Mouse (Mus musculus) lung, adult 2 months (tissue): Measurements from ENCODE around the gene Tead4. TPM values are rescaled to one million over a fixed set of nuclear protein-coding genes. Genes with fewer than 3 reads are reported as not detected.
"Not testable (repeated sequence)": the region's sequence is repeated elsewhere in the genome, so short reads cannot be mapped to it uniquely, and the experiment has no call there.

Experiments
- DNase-seq: peaks from one replicate; pipeline ENCODE4 v3.0.0; 2022
- H3K4me1 ChIP-seq: fragments of 200-500 bp; 2 replicates; pipeline ENCODE4 v1.6.1; 2011; ENCODE audit warnings: low read length; ENCODE audit not compliant: control insufficient read depth, insufficient read depth
- H3K4me3 ChIP-seq: fragments of 200-500 bp; replicated peaks from 2 replicates; pipeline ENCODE3; 2011; ENCODE audit warnings: low read depth, mild to moderate bottlenecking, control low read depth, low read length; ENCODE audit errors: extremely low read depth
- CTCF ChIP-seq: fragments of 200-500 bp; IDR thresholded peaks from 2 replicates; pipeline ENCODE4 v1.5.1; 2011; ENCODE audit warnings: mild to moderate bottlenecking, low read length, control low read depth; ENCODE audit not compliant: insufficient read depth
- POLR2A ChIP-seq: fragments of 200-500 bp; IDR thresholded peaks from 2 replicates; pipeline ENCODE4 v1.6.1; 2011; ENCODE audit warnings: low read depth, mild to moderate bottlenecking, control low read depth, low read length, borderline replicate concordance; ENCODE audit errors: extremely low read depth
- WGBS: fragments of 180-500 bp; shearing (Covaris S2); methylation state at CpG from one replicate; pipeline ENCODE4 v1.1.7; 2018; 5-methylcytosine and 5-hydroxymethylcytosine counted together
- polyA plus RNA-seq: library from polyadenylated mRNA; depleted of rRNA; stranded (reverse); fragments of >200 nt; gene quantifications from 2 replicates; pipeline ENCODE4 v1.2.3, GENCODE M21; 2012

Tead4 gene
- polyA plus RNA-seq, 1 experiment = 13.6 TPM

DNA sequence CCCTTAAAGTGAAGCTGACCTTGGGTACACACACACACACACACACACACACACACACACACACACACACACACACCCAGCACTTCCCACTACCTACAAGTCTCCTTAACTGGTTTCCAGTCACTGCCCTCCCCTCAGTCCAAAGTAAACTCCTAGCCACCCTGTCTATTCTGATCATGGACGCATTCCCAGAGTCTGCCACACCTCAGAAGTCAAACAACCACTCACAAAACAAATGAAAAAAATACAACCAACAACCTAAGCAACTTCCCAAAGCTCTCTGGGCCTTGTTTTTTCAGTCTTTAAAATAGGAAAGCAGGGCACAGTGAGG, 74.8 kb downstream of the Tead4 start:
- TF ChIP-seq POLR2A (no peak), CTCF (no peak)
- Histone ChIP-seq H3K4me3 (no peak overlapping the region), H3K4me1 (peaks cover 5% of the 10 kb centered on the region)
- WGBS = 71% methylated on average over 1 of the region's 1 CpGs
- no peak for DNase-seq

DNA sequence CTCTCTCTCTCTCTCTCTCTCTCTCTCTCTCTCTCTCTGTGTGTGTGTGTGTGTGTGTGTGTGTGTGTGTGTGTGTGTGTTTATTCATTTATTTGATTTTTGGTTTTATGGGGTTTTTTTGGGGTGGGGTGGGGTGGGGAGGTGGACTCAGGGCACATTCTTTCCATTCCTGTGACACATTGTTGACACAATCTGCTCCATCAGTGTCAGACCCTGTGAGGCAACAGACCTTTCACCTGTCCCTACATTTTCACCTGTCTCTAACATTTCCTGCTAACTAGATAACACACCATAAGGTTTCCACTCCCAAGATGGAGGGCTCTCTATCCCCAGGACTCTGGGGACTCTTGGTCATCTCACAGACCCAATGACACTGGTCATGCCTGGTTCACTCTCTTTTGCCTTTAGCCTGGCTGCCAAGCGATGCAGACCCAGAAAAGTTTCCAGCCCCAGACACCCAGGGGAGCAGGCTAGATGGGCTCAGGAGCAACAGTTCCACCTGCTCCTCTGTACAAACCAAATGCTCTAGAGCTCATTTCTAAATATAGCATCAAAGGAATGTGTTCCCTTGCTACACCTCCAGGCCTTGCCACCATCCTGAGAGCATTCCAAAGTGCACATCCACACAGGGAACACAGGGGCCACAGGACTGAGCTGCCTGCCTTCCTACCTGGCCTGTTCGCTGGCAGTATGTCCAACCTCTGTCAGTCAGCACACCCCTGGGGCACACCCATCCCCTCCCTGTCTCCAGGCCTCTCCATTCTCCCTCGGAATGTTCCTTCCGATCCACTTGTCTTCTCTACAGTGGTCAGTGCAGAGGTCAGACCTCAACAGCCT, 75.4 kb downstream of the Tead4 start:
- Histone ChIP-seq H3K4me1 (peaks cover 5% of the 10 kb centered on the region), H3K4me3 (no peak overlapping the region)
- WGBS = 59% methylated on average over 4 of the region's 4 CpGs
- TF ChIP-seq CTCF (no peak), POLR2A (no peak)
- peak; percentile 50 for DNase-seq

DNA sequence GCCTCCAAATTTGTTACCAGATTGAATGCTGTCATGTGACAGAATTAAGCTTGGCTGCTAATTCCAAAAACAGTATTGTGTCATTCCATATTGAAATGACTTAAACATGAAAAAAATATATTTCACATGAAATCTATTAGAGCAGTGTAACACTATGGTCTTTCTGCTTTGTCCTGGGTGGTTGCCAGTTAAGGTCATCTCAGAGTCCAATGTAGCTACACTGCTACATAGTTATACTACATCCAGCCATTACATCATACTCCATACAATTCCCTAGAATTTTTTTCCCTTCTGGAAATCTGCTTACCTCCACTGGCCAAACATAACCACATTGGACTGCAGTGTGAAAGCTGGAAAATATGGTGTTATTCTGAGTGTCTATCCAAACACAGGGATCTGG, 77.5 kb downstream of the Tead4 start:
- H3K4me3 ChIP-seq = no peak overlapping the region
- DNase-seq = no peak
- TF ChIP-seq POLR2A (no peak), CTCF (no peak)
- peaks cover 5% of the 10 kb centered on the region for H3K4me1 ChIP-seq

DNA sequence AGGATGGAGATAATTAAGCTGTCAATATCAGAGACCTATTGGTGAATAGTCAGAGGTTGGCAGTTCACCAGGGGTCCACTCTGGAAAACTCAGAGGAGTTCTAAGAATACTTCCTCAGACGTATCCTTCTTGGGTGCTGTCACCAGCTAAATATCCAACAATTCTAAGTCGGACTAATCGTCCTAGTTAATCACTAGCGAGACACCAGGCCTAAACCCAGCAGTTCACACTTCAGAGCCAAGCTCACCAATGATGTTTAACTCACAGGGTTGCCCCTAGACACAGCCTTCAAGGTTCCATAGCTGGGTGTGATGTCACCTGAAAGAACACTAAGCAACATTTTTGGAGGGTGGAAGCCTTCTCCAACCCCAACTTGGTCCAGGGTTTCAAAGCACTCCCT, 85.6 kb downstream of the Tead4 start:
- H3K4me3 ChIP-seq, H3K4me1 ChIP-seq, DNase-seq: not testable (repeated sequence)
- WGBS = 97% methylated on average over 4 of the region's 4 CpGs

DNA sequence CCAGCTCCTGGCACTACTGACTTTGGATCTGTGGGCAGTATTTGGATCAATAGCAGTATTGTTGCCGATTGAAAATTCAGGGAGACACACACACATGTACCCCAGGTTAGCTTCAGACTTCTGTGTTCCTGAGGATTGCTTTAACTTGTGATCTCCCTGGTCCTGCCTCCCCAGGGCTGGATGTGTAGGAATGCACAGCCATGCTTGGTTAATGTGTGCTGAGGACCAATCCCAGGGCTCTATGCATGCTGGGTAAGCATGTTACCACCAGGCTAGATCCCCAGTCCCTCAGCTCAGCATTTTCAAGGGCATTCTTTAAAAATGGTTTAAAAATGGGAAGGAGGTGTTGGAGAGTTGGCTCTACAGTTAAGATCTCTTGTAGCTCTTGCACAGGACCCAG, 91.4 kb downstream of the Tead4 start:
- H3K4me3 ChIP-seq, H3K4me1 ChIP-seq, DNase-seq: not testable (repeated sequence)
- WGBS = 91% methylated on average over 1 of the region's 1 CpGs

DNA sequence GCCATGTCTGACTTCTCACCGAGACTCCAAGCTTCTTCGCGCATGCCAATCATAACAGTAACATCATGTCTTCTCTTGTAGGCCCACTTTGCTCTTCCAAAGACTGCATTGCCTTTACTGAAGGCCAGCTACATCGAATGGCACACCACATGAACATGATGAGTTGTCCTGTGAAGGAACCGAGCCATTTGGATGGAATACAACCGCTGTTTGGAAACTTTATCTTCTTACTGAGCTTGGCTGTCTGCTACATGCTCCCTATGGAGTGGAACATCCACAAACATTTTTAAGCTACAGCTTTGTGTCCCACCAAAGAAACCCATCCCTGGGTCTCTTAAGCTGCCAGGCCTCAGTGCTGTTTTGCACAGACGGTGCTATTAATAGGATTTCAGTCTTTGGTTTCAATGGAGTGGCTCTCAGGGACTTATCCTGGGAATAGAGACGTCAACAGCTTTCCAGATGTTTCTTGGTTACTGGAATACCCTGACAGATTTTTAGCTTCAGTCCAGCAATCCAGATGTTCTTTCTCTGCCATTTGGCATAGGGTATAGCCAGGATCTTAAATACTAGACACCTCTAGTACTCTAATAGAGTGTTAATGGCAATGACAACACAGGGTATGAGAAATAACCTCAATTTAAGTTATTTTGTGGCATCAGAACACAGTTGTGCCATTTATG, 92.0 kb downstream of the Tead4 start:
- WGBS = 78% methylated on average over 8 of the region's 8 CpGs
- DNase-seq = no peak
- Histone ChIP-seq H3K4me3 (no peak overlapping the region), H3K4me1 (no peaks in the 10 kb centered on the region)
- TF ChIP-seq POLR2A = no peak
- TF ChIP-seq CTCF = no peak

DNA sequence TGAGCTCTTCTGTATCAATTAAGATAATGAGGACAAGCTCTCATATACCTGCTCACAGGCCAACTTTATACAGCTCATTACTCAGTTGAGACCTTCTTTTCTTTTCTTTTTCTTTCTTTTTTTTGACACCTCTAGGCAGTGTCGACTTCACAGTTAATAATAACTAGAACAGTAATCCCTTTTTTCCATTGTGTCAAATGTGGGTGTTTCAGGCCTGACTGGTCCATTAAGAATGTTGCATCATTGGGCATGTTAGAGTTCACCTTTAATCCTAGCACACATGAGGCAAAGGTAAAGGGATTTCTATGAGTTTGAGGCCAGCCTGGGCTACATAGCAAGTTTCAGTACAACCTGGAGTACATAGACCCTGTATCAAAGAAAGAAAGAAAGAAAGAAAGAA, 97.1 kb downstream of the Tead4 start:
- DNase-seq = no peak
- H3K4me3 ChIP-seq = no peak overlapping the region
- no peak for TF ChIP-seq CTCF
- no peak for TF ChIP-seq POLR2A
- no peaks in the 10 kb centered on the region for H3K4me1 ChIP-seq
- 72% methylated on average over 1 of the region's 1 CpGs for WGBS

DNA sequence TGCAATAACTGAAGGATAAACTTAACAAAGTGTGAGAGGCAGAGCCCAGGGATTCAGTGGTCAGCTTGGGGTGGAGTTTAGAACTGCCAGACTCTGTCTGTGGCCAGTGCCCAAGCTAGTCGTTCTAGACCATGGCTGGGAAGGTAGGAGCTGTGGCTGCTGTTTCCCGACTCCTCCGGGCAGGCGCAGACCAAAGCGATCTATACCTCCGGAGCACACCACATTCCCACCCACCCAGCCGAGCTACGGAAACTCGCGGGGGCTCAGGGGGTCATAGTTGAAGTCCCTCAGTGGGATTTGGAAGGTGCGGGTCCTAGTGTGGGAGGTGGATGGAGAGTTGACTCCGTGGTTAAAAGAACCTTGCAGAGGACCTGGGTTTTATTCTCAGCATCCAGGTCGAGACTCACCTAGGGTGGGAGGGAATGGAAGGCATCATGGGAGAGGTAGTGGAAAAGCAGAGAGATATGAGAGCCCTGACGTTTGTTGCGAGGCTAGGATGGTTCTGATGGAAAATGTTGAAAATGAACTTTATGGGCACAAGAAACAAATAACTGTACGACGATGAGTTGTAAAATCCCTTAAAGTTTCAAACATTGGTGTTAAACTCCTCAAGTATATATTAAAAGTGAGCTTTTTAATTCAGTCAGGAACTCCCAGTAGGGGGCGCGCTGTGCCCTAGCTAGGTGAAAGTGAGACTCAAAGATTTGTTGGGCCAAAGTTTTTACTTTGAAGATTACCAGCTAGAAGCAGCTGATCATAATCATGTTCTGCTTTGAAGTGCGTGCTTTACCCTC, 99.6 kb downstream of the Tead4 start:
- Histone ChIP-seq H3K4me1 (no peaks in the 10 kb centered on the region), H3K4me3 (peak overlapping the region; percentile 72)
- TF ChIP-seq POLR2A = peak; percentile 64; the same call in 1 of the 2 replicates
- TF ChIP-seq CTCF = peak; percentile 34; the same call in 1 of the 2 replicates
- peak; percentile 75 for DNase-seq
- WGBS = 1% methylated on average over 20 of the region's 20 CpGs

DNA sequence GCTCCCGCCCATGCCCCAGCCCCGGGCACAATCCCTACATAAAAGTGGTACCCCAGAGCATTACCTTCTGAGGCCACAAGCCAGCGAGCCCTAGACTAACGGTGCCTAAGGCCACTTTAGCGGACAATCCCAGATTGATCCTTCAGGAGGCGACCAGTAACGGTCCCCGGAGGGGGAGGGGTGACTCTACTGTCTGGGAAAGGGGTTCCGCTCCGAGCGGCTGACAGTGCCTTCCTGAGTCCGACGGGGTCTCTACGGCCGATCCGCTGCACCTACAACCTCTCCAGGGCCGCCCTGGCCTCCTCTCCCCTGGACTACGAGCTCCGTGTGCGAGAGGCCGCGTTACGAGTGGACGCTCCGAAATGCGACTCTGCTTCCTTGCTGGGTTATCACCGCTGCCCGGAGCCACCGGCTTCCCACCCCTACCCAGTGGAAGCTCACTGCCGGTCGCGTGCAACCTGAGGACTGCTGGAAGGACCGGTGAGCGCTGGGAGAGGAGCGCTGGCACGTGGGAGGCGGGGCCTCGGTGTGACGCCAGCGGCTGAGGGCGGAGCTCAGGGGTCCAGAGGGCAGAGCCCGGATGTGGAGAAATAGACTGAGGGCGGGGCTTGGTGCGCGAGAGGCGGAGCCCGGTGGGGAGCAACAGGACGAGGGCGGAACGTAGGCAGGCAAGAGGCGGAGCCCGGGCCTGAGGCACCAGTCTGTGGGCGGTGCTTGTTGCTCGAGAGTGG, 100.3 kb downstream of the Tead4 start:
- no peaks in the 10 kb centered on the region for H3K4me1 ChIP-seq
- WGBS = under 1% methylated on average over 54 of the region's 54 CpGs
- peak overlapping the region; percentile 72 for H3K4me3 ChIP-seq
- TF ChIP-seq CTCF = no peak
- peak; percentile 55; the same call in 1 of the 2 replicates for TF ChIP-seq POLR2A
- peak; percentile 100 for DNase-seq
